Mouse (Mus musculus) left cerebral cortex, postnatal 14 days (tissue): ENCODE measurements around the gene Them4. TPM values are rescaled to one million over a fixed set of nuclear protein-coding genes. Genes with fewer than 3 reads are reported as not detected.

Experiments
- DNase-seq, 2 experiments: peaks; one replicate each; pipeline ENCODE4 v3.0.0; 2021 to 2022; ENCODE audit warnings: low spot score in 2 of 2, mixed read lengths in 1 of 2
- intact Hi-C: fragments of 180-260 bp; cut with DNase I; formaldehyde crosslinking; loops from one replicate; pipeline ENCODE4 v1.15.1; 2025
- total RNA-seq, 2 experiments: library from RNA; stranded (reverse); gene quantifications; 2 replicates each; pipeline ENCODE4 v1.2.3; 2021

Them4 gene
- total RNA-seq, 2 experiments from 2014 or later: 20.1 to 23.3 TPM

DNA sequence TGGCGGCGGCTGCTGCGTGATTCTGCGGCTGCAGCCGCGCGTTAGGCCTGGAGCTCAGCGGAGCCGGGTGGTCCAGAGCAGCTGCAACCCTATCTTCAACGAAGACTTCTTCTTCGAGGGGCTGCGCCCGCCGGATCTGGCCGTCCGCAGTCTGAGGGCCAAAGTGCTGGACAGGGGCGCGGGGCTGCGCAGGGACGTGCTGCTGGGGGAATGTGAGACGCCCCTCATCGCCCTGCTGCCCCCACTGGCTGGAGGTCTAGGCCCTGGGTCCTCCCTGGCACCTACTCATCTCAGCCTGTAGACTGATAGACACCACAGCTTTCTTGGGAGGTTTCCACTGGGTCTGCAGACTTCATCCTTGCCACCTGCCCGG is 54.3 kb downstream of the Them4 start:
- intact Hi-C loops: no loop called here
- DNase-seq: no peak

DNA sequence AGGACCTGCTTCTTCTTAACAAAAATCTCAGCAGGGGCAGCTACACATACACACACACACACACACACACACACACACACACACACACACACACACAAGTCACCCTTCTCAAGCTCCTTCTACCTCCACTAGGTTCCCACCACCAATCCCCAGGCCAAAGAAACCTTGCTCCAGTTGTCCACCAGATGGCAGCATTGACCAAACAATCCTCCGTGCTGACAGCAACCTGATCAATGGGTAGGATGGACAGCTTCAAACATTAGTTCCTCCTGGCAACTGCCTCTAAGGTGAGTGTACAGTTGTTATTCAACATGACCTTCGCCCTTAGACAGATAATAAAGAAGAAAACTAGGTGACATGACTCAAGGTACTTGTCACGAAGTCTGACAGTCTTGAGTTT is 56.9 kb downstream of the Them4 start:
- peak; percentile 73 to 88 for DNase-seq
- intact Hi-C loops: loop anchor here (2.0 to 5.0 kb wide), 2 partner anchors 46 to 76 kb away; partner anchors contain the start of genes Mrpl9, Oaz3 and Tdrkh

DNA sequence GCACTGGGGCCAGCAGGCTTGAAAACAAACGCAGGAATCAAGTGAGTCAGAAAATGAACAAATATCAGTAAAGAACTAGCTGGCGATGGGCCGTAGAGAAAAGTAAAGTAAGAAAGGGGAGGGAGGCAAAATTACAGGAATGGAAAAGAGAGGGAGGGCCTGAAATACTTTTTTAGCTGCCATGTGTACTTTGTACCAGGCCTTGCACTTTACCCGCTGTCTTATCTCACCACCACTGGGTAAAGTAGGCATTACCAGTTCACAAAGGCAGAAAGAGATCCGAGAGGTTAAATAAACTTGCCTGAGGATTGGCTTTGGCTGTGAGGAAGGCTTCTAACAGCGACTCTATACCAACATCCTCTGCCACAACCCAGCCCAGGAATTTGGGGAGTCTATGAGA is 57.6 kb downstream of the Them4 start:
- no peak for DNase-seq
- intact Hi-C loops: loop anchor here (2.0 to 5.0 kb wide), 2 partner anchors 45 to 75 kb away; partner anchors contain the start of genes Mrpl9, Oaz3 and Tdrkh

DNA sequence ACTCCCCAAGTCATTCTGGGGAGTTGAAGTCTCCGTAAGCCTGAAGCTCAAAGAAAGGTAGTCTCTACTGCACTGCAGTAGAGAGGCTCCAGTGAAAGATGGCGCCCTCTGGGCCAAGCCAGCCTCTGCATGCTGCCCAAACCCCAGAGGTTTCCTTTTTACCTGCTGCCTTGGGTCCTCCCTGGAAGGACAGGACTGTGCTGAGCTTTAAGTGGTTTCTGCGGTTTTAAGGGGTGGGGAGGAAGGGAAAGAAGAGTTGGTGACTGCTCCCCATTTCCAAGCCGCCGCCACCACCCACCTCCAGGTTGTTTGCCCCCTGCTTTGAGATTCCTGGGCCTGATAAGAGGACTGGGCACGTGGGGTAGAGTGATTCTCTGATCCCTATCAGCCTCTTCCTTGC is 58.7 kb downstream of the Them4 start:
- no peak for DNase-seq
- intact Hi-C loops: loop anchor here (5.0 kb wide), 1 partner anchor 74 kb away; the partner anchor contains the start of genes Mrpl9 and Oaz3

DNA sequence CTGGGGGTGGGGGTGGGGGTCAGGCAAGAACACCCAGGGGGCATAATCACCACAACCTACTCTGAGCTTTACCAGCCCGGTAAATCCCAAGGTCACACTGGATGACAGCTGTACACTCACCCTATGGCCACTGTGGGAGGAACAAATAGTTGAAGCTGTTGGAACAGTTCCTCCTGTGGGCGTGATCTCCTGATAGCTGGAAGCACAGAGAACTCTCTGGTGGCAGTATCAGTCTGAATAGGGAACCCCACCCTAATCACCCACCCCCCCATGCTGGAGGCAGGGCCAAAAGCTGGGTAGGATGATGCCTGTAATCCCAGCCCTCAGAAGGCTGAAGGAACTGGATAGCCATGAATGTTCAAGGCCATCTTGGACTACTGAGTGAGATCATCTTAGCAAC is 59.8 kb downstream of the Them4 start:
- DNase-seq: no peak
- intact Hi-C loops: loop anchor here (5.0 kb wide), 2 partner anchors 73 to 218 kb away; partner anchors contain the start of genes Mrpl9 and Oaz3

DNA sequence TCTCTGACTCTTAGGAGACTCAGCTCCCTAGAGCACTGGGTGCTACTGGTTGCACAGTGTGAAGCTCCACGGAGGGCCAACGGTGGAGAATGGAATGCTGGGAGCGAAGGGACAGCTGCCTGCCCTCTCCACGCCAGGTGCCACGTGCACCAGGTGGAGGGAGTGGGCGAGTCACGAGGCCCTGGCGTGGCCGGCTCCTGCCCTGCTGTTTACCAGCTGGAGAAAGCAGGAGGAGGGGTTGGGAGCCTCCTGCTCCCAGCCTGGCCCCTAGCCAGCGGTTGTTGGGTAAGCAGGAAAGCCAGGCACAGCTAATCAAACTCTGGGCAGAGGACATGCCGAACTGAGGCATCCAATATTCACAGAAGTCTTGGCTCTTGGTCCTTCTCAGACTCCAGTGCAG is 61.7 kb downstream of the Them4 start:
- intact Hi-C loops: loop anchor here (5.0 kb wide), 1 partner anchor 216 kb away; no protein-coding TSS in a partner anchor
- DNase-seq: peak; percentile 23 to 49

DNA sequence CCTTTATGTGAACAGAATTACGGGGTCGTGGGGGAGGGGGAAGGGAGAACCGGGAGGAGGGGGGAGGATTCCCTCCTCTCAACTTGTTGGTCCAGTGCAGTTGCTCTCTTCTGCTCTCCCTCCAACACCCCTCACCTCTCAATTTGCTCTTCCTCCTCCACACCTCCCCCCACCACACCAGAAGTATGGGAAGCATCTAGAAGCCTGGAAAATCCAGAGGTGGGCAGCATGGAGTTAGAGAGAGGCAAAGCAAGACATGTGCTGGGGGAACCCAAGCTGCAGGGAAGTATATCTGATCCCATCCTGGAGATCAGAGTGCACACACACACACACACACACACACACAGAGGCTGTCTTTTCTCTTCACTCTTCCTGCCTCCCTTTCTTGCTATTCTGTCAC is 62.1 kb downstream of the Them4 start:
- intact Hi-C loops: loop anchor here (5.0 kb wide), 1 partner anchor 215 kb away; no protein-coding TSS in a partner anchor
- no peak for DNase-seq

DNA sequence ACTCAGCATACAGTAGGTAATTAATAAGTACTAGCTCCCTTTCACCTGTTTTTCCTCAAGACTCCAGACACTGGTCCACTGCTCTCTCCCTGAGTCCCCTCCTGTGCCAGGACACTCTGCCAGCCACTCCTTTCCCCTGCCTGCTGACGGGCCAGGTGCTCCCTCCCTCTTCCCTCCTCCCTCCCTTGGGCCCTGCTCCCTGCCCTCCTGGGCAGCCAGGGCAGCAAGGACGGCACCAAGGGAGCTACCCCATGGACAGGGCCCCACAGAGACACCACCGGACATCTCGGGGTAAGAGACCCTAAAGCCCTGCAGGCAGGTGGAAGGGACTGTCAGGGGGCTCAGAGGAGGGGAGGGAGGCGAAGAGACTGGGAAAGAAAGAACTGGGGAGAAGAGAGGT is 62.8 kb downstream of the Them4 start, which contains the start of gene Rorc:
Gene Rorc, plus strand, starts transcription at position 154 of the 400 bp plus-strand sequence.
- DNase-seq: no peak
- intact Hi-C loops: loop anchor here (5.0 kb wide), 1 partner anchor 215 kb away; no protein-coding TSS in a partner anchor

DNA sequence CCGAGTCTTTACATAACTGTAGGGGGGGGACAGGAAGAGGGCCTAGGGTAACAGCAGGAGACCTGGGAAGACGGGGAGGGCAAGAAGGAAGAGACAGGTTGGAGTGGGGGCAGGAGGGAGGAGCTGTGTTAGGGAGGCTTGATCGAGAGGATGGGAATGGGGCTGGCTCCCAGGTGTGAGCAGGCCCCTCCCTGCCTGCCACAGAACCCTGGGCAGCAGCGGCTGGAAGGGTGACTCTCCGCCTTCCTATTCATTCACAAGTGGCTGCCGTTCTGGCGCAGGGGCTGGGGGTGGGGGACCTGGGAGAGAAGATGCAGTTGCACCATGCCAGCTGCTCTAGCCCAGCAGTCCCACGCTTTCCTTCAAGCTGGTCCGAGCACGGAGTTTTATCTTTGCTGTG is 63.2 kb downstream of the Them4 start:
- intact Hi-C loops: loop anchor here (5.0 kb wide), 1 partner anchor 214 kb away; no protein-coding TSS in a partner anchor
- peak in 1 of 2 experiments; percentile 18 for DNase-seq

DNA sequence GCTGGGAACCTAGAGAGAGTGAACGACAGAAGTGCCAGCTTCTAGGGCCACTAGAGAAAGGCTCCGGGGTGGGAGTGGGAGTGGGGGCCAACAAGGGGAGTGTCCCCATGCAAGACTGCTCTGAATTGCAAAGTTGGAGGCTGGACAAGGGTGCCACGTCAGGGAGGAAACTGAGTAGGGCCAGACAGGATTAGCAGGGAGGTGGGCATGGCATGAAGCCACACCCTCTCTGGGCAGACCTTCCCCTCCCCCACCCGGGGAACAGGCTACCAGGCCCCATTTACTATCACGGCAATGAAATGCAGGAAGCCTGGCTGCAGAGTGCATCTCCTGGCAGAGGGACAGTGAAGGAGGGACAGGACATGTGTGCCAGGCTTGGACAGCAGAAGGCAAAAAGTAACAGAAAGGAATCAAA is 63.7 kb downstream of the Them4 start:
- intact Hi-C loops: loop anchor here (5.0 kb wide), 1 partner anchor 214 kb away; no protein-coding TSS in a partner anchor
- no peak for DNase-seq

DNA sequence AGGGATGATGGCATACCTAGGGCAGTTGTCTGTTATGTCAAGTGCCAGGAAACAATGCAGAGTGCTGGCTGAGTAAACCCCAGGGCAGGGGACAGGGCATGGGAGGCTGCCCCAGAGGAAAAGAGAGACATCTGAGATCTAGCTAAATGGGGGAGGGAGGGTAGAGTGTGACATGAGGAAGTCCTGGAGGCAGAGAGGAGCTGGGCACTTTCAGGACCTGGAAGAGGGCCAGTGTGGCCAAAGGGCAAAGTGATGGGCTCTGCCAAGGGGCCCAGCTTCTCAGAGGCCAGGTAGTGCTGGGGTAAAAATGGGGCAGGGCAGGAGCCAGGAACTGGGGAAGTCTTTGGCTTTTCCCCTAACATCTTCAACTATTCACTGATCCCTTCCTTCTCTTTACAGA is 64.7 kb downstream of the Them4 start:
- intact Hi-C loops: loop anchor here (5.0 kb wide), 1 partner anchor 213 kb away; no protein-coding TSS in a partner anchor
- DNase-seq: no peak

DNA sequence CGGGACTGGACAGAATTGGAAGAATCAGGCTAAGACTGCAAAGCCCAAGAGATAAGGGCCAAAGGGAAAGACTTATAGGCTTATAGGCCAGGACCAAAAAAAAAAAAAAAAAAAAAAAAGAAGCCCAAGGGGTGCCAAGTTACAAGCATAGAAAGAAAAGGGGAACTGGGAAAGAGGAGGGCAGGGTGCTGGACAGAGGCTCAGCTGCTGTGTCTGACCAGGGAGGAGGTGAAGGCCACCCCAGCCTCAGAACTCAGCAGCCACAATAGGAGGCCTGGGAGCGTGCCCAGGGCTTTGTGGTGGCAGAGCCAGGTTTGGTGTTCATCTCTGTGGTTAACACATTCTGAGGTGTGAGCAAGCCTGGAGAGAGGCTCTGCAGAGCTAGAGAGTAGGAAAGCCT is 65.3 kb downstream of the Them4 start:
- no peak for DNase-seq
- intact Hi-C loops: no loop called here

DNA sequence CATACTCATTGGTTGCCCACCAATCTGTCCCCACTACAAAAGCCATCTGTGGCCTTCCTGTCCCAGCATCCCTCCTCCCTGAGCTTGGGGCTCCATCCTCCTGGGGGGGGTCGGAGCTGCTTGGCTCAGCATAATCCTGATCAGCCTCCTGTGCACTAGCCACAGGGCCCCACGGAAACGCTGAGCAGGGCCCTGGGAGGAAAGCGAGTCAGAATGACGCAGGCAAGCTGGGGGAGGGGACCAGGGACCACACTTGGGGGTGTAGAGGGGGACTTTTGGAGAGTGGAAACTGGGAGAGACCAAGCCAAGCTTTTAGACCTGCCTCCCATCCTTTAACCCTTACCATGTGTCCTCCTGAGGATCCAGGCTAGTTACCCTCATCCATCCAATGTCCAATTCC is 66.0 kb downstream of the Them4 start:
- DNase-seq: no peak
- intact Hi-C loops: no loop called here

DNA sequence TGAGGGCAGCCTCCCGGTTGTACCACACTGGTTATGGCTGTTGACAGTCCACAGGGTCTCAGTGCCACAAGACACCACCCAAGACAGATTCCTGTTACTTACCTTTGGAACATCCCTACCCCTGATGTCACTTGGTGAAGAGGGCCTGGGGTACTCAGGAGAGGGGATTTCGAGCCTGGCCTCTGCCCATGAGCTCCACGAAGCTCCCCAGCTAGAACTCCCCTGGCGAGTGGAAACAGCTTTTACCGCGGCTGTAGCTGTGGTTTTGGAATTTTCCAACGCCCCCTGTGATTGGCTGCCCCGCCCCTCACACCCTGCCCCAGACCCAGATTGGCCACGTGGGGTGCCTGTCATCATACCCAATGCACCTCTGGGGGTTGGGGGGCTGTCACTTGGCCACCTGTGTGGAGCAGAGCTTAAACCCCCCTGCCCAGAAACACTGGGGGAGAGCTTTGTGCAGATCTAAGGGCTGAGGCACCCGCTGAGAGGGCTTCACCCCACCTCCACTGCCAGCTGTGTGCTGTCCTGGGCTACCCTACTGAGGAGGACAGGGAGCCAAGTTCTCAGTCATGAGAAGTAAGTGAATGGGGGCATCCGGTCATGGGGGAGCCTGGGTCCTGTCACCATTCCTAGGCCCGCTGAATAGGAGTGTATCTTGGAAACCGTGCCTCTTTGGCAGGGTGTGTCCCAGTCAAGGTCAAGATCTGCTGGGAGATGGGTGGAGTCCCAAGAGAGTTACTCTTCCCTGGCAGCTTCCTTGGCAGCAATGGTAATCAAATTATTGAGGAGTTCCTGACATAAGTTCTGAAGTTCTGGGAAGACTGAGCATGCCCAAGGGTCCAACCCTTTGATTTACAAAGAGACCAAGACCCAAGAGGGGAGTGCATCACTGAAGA is 67.4 kb downstream of the Them4 start:
- no peak for DNase-seq
- intact Hi-C loops: no loop called here

DNA sequence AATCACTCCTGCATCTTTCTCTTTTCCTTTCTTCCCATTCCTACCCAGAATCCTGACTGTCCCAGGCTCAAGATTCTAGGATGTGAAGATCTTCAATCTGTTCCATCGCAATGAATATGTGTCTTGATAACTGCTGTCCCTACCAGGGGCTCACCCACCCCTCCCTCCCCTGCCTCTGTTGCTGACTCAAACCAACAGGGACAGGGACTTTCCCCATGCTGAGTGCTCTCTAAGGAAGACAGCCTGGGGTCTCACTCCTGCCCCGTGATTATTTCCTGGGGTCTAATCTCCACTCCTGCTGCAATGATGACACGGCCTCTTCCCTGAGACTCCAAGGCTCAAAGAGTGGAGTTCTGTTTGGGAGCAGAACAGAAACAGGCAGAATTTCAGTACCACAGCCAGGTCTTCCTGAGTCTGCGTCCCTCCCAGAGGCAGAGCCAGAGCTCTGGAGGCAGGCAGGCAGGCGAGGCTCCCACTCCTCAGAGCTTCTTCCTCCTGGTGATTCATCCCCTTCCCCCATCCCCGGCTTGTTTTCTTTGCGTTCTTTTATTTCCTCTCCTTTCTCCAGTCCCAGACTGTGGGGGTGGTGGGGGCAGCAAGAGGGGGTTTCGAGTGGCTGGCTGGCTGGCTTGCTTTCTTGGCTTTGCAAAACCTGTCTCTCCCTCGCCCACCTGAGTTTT is 70.1 kb downstream of the Them4 start:
- peak in 1 of 2 experiments; percentile 26 for DNase-seq
- intact Hi-C loops: no loop called here

Other genes starting within 250 kb of the Them4 start
- not detected for gene Gm10697, start 237.4 kb upstream of the Them4 start, total RNA-seq
- not detected for gene Gm10696, start 131.9 kb upstream of the Them4 start, total RNA-seq
- gene Gm5286, start 113.4 kb upstream of the Them4 start, total RNA-seq: not detected
- not detected for gene Gm4778, start 46.1 kb upstream of the Them4 start, total RNA-seq
- gene Them5, start 32.0 kb downstream of the Them4 start, total RNA-seq: not detected
- gene C2cd4d, start 52.3 kb downstream of the Them4 start, total RNA-seq: under 1 TPM in 1 of 2 experiments, not detected in 1; 0.59 TPM
- under 1 TPM; 0.25 to 0.51 TPM for gene Rorc, start 62.7 kb downstream of the Them4 start, total RNA-seq
- gene Lingo4, start 88.4 kb downstream of the Them4 start, total RNA-seq: 1 to 10 TPM in 1 of 2 experiments, under 1 TPM in 1; 0.70 to 1.1 TPM
- gene Tdrkh, start 103.2 kb downstream of the Them4 start, total RNA-seq: 10 to 100 TPM; 35.2 to 36.0 TPM
- gene Mrpl9, start 133.2 kb downstream of the Them4 start, total RNA-seq: 10 to 100 TPM; 38.3 to 40.0 TPM
- gene Oaz3, start 133.8 kb downstream of the Them4 start, total RNA-seq: not detected
- gene Celf3, start 168.2 kb downstream of the Them4 start, total RNA-seq: 100 to 1,000 TPM; 207 to 232 TPM
- gene Riiad1, start 170.3 kb downstream of the Them4 start, total RNA-seq: 1 to 10 TPM; 6.5 to 7.3 TPM